Mouse (Mus musculus): Measurements from ENCODE around the gene Top2a. TPM values are rescaled to one million over a fixed set of nuclear protein-coding genes. Genes with fewer than 3 reads are reported as not detected.

The Top2a gene
- total and polyA plus RNA-seq, 3 experiments: 385 to 444 (median 400) TPM

GRCm38 (mm10) chr11:98981289-98981996 lies 42.5 kb downstream of the Top2a start:
- no peak for TF ChIP-seq MAX (IDR thresholded peaks at IDR 0.05; ENCODE audit: low read length)
- TF ChIP-seq CHD1 (IDR thresholded peaks at IDR 0.05; ENCODE audit: low read depth, low read length): no peak
- TF ChIP-seq E2F4 (IDR thresholded peaks at IDR 0.05; ENCODE audit: insufficient replicate concordance, low read depth, low read length): no peak
- no peak for TF ChIP-seq POLR2AphosphoS2 (IDR thresholded peaks at IDR 0.05; ENCODE audit: low read depth, low read length)
- no peak for TF ChIP-seq SIN3A (IDR thresholded peaks at IDR 0.05; ENCODE audit: low read length)
- in situ Hi-C loops (cut with MboI; ENCODE audit: low pct_ligation_motif_present, low pct_unique_long_range_greater_than_20kb, low sequenced_read_pairs): no loop called here
- Histone ChIP-seq H3K4me2 (ENCODE audit: insufficient read depth, low read depth, poor library complexity, severe bottlenecking) (peak overlapping the region; percentile 55), H3K27me3 (replicated peaks) (peaks cover 39% of the 10 kb centered on the region), H3K27ac (ENCODE audit: insufficient read depth, low read depth) (no peak overlapping the region), H3K9ac (ENCODE audit: insufficient read depth, low read depth) (no peak overlapping the region), H3K79me2 (replicated peaks; ENCODE audit: control insufficient read depth, extremely low read depth, insufficient read depth, poor library complexity, severe bottlenecking) (no peaks in the 10 kb centered on the region), H3K9me3 (replicated peaks; ENCODE audit: low read length) (peaks cover 5% of the 10 kb centered on the region), H3K4me1 (ENCODE audit: control insufficient read depth in 1 of 2, insufficient read depth in 2 of 2) (peaks cover 4 to 11% of the 10 kb centered on the region in 2 experiments), H3K36me3 (replicated peaks in 1 of 2; ENCODE audit: control insufficient read depth in 1 of 2, insufficient read depth in 1 of 2, low read length in 1 of 2) (peaks cover 0 to 2% of the 10 kb centered on the region in 2 experiments), H3K4me3 (replicated peaks in 1 of 3; ENCODE audit: low read depth in 2 of 3, low read length in 2 of 3, poor library complexity in 1 of 3) (peak overlapping the region in 1 of 3 experiments; percentile 73)
- dilution Hi-C loops (cut with MboI; ENCODE audit: extremely low pct_ligation_motif_present, extremely low pct_unique_long_range_greater_than_20kb, low sequenced_read_pairs): no loop called here
- no peak for DNase-seq (ENCODE audit: extremely low read depth)

GRCm38 (mm10) chr11:98979356-98979755 lies 44.6 kb downstream of the Top2a start:
- Histone ChIP-seq H3K4me1 (ENCODE audit: control insufficient read depth in 1 of 2, insufficient read depth in 2 of 2) (peaks cover 4 to 11% of the 10 kb centered on the region in 2 experiments), H3K9me3 (replicated peaks; ENCODE audit: low read length) (peaks cover 7% of the 10 kb centered on the region), H3K27ac (ENCODE audit: insufficient read depth, low read depth) (no peak overlapping the region), H3K9ac (ENCODE audit: insufficient read depth, low read depth) (no peak overlapping the region), H3K36me3 (replicated peaks in 1 of 2; ENCODE audit: control insufficient read depth in 1 of 2, insufficient read depth in 1 of 2, low read length in 1 of 2) (peaks cover 0 to 10% of the 10 kb centered on the region in 2 experiments), H3K27me3 (replicated peaks) (peaks cover 39% of the 10 kb centered on the region), H3K4me3 (replicated peaks in 1 of 3; ENCODE audit: low read depth in 2 of 3, low read length in 2 of 3, poor library complexity in 1 of 3) (no peak overlapping the region), H3K4me2 (ENCODE audit: insufficient read depth, low read depth, poor library complexity, severe bottlenecking) (no peak overlapping the region), H3K79me2 (replicated peaks; ENCODE audit: control insufficient read depth, extremely low read depth, insufficient read depth, poor library complexity, severe bottlenecking) (no peaks in the 10 kb centered on the region)
- in situ Hi-C loops (cut with MboI; ENCODE audit: low pct_ligation_motif_present, low pct_unique_long_range_greater_than_20kb, low sequenced_read_pairs): loop anchor here (10.0 kb wide), 1 partner anchor 65 kb away; no protein-coding TSS in a partner anchor
- no peak for TF ChIP-seq CTCF (conservative IDR thresholded peaks at IDR 0.05 in 1 of 2, IDR thresholded peaks at IDR 0.05 in 1 of 2; ENCODE audit: low read depth in 2 of 2, low read length in 2 of 2)
- no peak for TF ChIP-seq MAFK (IDR thresholded peaks at IDR 0.05; ENCODE audit: insufficient replicate concordance, low read length)
- no peak for TF ChIP-seq IRF4 (IDR thresholded peaks at IDR 0.05; ENCODE audit: low read depth, low read length)
- no peak for TF ChIP-seq TBP (conservative IDR thresholded peaks at IDR 0.05; ENCODE audit: low read depth, low read length)
- TF ChIP-seq GABPA (IDR thresholded peaks at IDR 0.05; ENCODE audit: insufficient replicate concordance, low read depth, low read length): no peak
- dilution Hi-C loops (cut with MboI; ENCODE audit: extremely low pct_ligation_motif_present, extremely low pct_unique_long_range_greater_than_20kb, low sequenced_read_pairs): no loop called here
- DNase-seq (ENCODE audit: extremely low read depth): no peak

- Histone ChIP-seq H3K4me2 (ENCODE audit: insufficient read depth, low read depth, poor library complexity, severe bottlenecking) (no peak overlapping the region), H3K4me3 (replicated peaks in 1 of 3; ENCODE audit: low read depth in 2 of 3, low read length in 2 of 3, poor library complexity in 1 of 3) (no peak overlapping the region), H3K27me3 (replicated peaks) (peaks cover 39% of the 10 kb centered on the region), H3K79me2 (replicated peaks; ENCODE audit: control insufficient read depth, extremely low read depth, insufficient read depth, poor library complexity, severe bottlenecking) (no peaks in the 10 kb centered on the region), H3K36me3 (replicated peaks in 1 of 2; ENCODE audit: control insufficient read depth in 1 of 2, insufficient read depth in 1 of 2, low read length in 1 of 2) (peaks cover 2 to 17% of the 10 kb centered on the region in 2 experiments), H3K4me1 (ENCODE audit: control insufficient read depth in 1 of 2, insufficient read depth in 2 of 2) (peaks cover 4 to 11% of the 10 kb centered on the region in 2 experiments), H3K9ac (ENCODE audit: insufficient read depth, low read depth) (no peak overlapping the region), H3K9me3 (replicated peaks; ENCODE audit: low read length) (peaks cover 7% of the 10 kb centered on the region), H3K27ac (ENCODE audit: insufficient read depth, low read depth) (no peak overlapping the region)
- in situ Hi-C loops (cut with MboI; ENCODE audit: low pct_ligation_motif_present, low pct_unique_long_range_greater_than_20kb, low sequenced_read_pairs) (loop anchor here (10.0 kb wide), 1 partner anchor 64 kb away; no protein-coding TSS in a partner anchor), dilution Hi-C loops (cut with MboI; ENCODE audit: extremely low pct_ligation_motif_present, extremely low pct_unique_long_range_greater_than_20kb, low sequenced_read_pairs) (no loop called here)
- DNase-seq (ENCODE audit: extremely low read depth): no peak
- TF ChIP-seq IRF4 (IDR thresholded peaks at IDR 0.05; ENCODE audit: low read depth, low read length) (no peak), GABPA (IDR thresholded peaks at IDR 0.05; ENCODE audit: insufficient replicate concordance, low read depth, low read length) (no peak), PAX5 (IDR thresholded peaks at IDR 0.05; ENCODE audit: low read length) (no peak), RCOR1 (conservative IDR thresholded peaks at IDR 0.05; ENCODE audit: low read depth, low read length) (no peak), HCFC1 (IDR thresholded peaks at IDR 0.05; ENCODE audit: low read depth, low read length) (no peak), ZNF384 (IDR thresholded peaks at IDR 0.05; ENCODE audit: low read depth, low read length) (no peak), TBP (conservative IDR thresholded peaks at IDR 0.05; ENCODE audit: low read depth, low read length) (no peak), ELF1 (IDR thresholded peaks at IDR 0.05; ENCODE audit: low read depth, low read length) (no peak), CTCF (conservative IDR thresholded peaks at IDR 0.05 in 1 of 2, IDR thresholded peaks at IDR 0.05 in 1 of 2; ENCODE audit: low read depth in 2 of 2, low read length in 2 of 2) (no peak), NRF1 (IDR thresholded peaks at IDR 0.05; ENCODE audit: low read depth, low read length) (no peak), SMC3 (IDR thresholded peaks at IDR 0.05; ENCODE audit: low read depth, low read length) (no peak), CHD1 (IDR thresholded peaks at IDR 0.05; ENCODE audit: low read depth, low read length) (no peak), JUN (IDR thresholded peaks at IDR 0.05; ENCODE audit: insufficient read depth, low read depth, low read length) (no peak), ZMIZ1 (IDR thresholded peaks at IDR 0.05; ENCODE audit: low read depth, low read length) (no peak), ZKSCAN1 (IDR thresholded peaks at IDR 0.05; ENCODE audit: borderline replicate concordance, low read depth, low read length) (no peak)
These were observed 45.4 kb downstream of the Top2a start for GRCm38 (mm10) chr11:98978526-98979148.

Data from CH12.LX (cell line).